Mouse (Mus musculus) testis, postnatal 14 days (tissue): ENCODE measurements around the gene Pold1.

Experiments used
- DNase-seq: peaks from one replicate; pipeline ENCODE4 v3.0.0; 2021; ENCODE audit warnings: low spot score

Pold1 gene

DNA sequence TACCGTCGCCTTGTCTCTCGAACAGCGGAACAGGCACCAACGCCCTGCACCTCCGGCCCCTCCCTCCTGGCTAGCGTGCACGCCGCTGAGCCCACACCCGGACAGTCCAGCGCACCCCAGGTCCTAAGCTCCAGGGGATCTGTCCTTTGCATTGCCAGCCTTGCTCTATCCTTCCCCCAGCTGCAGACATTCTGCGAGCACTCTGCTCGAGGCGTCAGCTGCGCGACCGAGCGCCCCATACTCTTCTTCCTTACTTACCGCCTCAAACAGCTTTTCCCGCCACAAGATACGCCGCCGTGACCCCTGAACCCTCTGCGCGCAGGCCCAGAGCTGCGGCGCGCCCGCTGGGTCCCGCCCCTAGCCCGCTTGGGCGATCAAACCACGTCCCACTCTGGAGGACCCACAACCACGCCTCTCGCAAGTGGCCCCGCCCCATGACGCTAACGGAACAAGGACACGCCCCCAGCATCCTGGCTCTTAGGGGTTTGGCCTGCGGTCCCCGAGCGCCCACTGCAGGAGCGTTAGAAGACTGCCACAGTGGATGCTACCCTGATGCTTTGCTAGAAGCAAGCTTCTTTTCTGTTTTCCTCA, at the start of gene Pold1:
Gene Pold1 (minus strand): TSS at position 353 of the 591 bp plus-strand sequence.
- DNase-seq = peak; percentile 98

DNA sequence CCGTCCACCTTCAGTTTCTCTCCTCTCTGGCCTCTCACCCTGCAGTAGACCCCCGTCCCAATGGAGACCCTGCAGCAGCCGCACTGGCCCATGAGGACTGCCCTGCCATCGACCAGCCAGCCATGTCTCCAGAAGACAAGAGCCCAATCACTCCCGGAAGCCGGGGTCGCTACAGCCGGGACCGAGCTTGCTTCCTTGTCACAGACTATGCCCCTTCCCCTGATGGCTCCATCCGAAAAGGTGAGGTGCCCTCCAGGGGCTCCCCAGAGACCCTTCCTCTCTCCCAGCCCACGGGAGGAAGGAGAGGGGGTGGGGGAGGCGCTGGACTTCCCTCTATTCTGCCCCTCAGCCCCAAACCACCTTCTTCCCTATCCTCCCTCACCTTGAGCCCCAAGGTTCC, 49.7 kb upstream of the Pold1 start:
- DNase-seq = no peak

- no peak for DNase-seq
These were observed 49.0 kb upstream of the Pold1 start for GRCm38 (mm10) chr7:44597666-44598065.

GRCm38 (mm10) chr7:44596996-44597538, 48.4 kb upstream of the Pold1 start:
- DNase-seq = no peak

- DNase-seq = no peak
These were observed 47.4 kb upstream of the Pold1 start for GRCm38 (mm10) chr7:44596051-44596450.

DNA sequence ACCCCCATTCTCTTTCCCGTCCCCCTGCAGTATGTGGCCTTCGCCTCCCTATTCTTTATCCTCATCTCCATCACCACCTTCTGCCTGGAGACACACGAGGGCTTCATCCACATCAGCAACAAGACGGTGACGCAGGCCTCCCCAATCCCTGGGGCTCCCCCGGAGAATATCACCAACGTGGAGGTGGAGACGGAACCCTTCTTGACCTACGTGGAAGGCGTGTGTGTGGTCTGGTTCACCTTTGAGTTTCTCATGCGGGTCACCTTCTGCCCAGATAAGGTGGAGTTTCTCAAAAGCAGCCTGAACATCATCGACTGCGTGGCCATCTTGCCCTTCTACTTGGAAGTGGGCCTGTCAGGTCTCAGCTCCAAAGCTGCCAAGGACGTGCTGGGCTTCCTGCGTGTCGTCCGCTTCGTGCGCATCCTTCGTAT, 46.5 kb upstream of the Pold1 start:
- no peak for DNase-seq

GRCm38 (mm10) chr7:44594291-44594690, 45.6 kb upstream of the Pold1 start:
- no peak for DNase-seq

GRCm38 (mm10) chr7:44593775-44594174, 45.1 kb upstream of the Pold1 start:
- DNase-seq = peak; percentile 78

- no peak for DNase-seq
These were observed 44.4 kb upstream of the Pold1 start for GRCm38 (mm10) chr7:44593051-44593450.

DNA sequence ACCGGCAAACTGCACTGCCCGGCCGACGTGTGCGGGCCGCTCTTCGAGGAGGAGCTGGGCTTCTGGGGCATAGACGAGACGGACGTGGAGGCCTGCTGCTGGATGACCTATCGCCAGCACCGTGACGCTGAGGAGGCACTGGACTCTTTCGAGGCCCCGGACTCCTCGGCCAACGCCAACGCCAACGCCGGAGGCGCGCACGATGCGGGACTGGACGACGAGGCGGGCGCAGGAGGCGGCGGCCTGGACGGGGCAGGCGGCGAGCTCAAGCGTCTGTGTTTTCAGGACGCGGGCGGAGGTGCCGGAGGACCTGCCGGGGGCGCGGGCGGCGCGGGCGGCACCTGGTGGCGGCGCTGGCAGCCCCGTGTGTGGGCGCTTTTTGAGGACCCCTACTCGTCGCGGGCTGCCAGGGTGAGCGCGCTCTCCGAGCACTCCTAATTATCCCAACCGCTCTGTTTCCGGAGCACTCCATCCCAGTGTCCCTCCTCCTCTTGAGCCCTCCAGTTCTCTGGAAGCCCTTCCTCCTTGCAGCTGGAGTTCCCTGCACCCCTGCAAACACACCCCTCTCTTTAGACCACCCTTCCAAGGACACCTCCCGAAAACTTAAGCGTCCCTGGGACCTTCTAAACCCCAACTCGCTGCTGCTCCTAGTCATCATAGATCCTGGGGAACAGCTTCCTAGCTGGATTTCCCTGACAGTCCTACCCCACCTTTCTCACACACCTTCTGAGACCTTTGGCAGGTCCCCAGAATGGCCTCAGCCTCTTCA, 42.9 kb upstream of the Pold1 start:
- DNase-seq = no peak

DNA sequence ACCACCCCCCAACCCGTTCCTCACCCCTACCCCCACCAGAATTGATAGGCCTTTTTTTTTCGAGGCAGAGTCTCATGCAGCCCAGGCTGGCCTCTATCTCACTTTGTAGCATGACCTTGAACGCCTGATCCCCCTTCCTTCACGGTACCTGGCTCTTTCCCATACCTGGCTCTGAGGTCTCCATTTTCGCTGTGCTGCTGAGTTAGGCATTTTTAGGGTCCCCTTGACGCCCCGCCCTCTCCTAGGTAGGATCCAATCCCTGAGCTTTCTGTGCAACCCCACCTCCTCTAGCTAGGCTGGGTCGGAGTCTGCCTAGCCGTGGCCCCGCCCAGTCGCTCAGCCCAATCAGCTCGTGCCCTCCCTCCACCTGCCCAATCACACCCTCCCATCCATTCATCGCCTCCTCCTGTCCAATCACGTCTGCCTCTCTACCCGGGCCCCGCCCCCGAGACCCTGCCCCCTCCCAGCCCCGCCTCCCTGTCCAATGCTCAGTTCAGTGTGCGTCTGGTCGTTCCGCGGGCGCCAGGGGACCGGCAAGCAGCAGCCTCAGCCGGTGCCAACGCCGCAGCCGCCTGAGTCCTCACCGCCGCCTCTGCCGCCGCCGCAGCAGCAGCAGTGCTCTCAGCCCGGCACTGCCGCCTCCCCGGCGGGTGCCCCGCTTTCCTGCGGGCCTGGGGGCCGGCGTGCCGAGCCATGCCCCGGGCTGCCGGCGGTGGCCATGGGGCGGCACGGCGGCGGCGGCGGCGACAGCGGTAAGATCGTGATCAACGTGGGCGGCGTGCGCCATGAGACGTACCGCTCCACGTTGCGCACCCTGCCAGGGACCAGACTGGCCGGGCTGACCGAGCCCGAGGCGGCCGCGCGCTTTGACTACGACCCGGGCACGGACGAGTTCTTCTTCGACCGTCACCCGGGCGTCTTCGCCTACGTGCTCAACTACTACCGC, 42.0 kb upstream of the Pold1 start, which contains the start of gene Kcnc3:
Gene Kcnc3 (plus strand): TSS at position 263 of the 946 bp plus-strand sequence.
- peak; percentile 91 for DNase-seq

GRCm38 (mm10) chr7:44589946-44590345, 41.3 kb upstream of the Pold1 start:
- no peak for DNase-seq

DNA sequence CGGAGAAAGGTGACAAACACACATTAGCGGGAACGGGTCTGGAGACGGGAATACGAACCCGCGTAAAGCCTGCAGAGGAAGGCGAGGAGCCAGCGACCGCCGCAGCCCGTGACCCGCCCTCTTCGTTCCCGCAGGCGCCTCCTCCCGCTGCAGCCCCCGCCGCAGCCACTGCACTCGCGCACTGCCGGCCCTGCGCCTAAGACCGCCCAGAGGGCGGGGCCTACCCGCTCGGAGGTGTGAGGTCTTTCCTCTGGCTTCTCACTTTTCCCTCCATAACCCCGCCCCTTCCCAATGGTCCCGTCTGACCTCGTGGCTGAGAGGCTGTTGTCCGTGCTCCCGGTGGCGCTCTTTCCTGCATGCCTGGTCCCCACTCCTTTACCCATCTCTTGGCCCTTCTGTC, 40.5 kb upstream of the Pold1 start:
- peak; percentile 66 for DNase-seq

GRCm38 (mm10) chr7:44588338-44588737, 39.7 kb upstream of the Pold1 start:
- DNase-seq = no peak

DNA sequence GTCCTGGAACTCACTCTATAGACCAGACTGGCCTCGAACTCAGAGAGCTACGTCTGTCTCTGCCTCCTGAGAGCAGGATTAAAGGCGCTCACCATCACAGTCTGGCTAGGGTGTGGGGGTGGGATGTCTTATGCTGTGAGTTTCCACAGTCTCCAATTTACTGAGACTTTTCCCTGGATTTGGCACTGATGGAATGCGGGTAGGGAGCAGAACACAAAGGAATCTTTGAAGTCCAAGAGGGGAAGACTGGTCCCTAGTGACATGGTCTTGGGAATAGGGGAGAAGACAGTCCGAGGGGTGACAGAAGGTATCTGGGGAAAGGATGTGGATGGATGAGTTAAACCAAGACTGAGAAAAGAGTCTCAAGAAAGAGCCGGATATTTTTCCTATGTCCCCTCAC, 39.0 kb upstream of the Pold1 start:
- no peak for DNase-seq

GRCm38 (mm10) chr7:44586930-44587329, 38.3 kb upstream of the Pold1 start:
- DNase-seq = peak; percentile 68

DNA sequence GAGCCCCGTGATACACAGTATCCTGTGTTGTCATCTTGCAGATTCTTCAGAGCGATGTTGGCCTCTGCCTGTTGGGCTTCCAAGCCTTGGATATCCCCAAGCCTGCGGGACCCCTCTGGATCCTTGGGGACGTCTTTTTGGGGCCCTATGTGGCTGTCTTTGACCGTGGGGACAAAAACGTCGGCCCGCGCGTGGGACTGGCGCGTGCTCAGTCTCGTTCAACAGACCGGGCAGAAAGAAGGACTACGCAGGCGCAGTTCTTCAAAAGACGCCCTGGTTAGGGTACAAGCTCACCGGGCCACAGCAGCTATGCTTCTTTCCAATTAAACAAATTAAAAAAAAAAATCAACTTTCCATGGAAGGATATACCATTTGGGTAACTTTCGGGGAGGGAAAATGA, 37.9 kb upstream of the Pold1 start:
- DNase-seq = no peak

GRCm38 (mm10) chr7:44585606-44586005, 37.0 kb upstream of the Pold1 start:
- DNase-seq = no peak

DNA sequence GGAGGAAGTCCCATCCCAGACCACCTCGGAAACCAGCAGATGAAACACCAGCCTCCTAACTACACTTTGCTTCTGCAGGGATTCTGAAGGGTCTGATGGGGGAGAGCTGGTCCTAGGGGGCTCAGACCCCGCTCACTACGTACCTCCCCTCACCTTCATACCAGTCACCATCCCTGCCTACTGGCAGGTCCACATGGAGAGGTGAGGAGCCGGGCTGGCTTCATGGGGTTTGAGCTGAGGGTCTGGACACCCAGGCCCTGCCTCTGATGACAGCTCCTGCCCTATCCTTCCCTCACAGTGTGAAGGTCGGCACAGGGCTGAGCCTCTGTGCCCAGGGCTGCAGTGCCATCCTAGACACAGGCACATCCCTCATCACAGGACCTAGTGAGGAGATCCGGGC, 36.3 kb upstream of the Pold1 start:
- no peak for DNase-seq

- no peak for DNase-seq
These were observed 35.7 kb upstream of the Pold1 start for GRCm38 (mm10) chr7:44584265-44584804.

DNA sequence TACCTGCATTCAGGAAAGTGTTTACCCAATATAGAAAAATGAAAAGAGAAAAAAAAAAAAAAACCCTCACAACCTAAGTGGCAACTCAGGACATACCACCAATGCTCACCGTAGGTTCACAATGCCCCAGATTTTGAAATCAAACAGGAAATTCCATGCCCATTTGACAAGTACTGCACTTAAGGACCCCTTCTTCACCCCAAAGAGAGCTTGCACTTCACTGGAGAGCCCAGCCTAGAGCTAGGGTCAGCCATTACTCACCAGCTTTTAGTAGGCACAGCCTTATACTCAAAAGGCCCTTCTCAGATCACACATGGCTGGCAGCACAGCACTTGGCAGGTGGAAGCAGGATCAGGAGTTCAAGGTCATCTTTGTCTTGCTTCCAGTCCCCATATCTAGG, 34.5 kb upstream of the Pold1 start:
- DNase-seq = no peak

DNA sequence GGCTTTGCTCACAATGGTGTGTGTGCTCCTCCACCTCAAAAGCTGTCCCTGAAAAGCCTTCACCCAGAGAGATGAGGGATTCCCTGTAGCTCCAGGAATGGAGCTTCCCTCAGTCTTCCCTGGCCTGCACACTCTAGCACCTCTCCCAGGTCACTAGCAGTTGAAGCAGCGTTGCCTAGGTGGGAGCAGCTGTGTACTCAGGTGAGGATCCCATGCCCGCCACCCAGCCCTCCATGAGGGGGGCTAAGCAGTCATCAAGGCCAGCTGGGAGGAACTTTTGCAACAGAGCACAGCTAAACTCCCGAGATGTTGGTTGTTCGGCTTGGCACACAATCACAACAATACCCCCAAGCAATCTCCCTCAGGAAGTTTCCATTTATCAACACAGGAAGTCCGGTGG, 34.1 kb upstream of the Pold1 start:
- DNase-seq = no peak
